Mouse (Mus musculus): Measurements from ENCODE around the gene Pask. TPM values are rescaled to one million over a fixed set of nuclear protein-coding genes. Genes with fewer than 3 reads are reported as not detected.
"Not testable (repeated sequence)": the region's sequence is repeated elsewhere in the genome, so short reads cannot be mapped to it uniquely, and the experiment has no call there.

Gene Pask
- 1 to 10 TPM; 2.7 to 3.6 TPM for total RNA-seq (2021)
- long read RNA-seq, experiment 1, result 0 reads
- long read RNA-seq, experiment 2, partial matches to known transcripts, result 1 of 2 reads
- long read RNA-seq, experiment 2, other reads (novel, unspliced or antisense), result 1 of 2 reads

- DNase-seq (ENCODE audit: low spot score in 2 of 2), result peak; percentile 90 to 91
Observed at GRCm38 (mm10) chr1:93342648-93343503, at the start of gene Pask, which contains the start of gene Ppp1r7. TSS of gene Pask (minus strand) at chr1:93343482. TSS of gene Ppp1r7 (plus strand) at chr1:93342854.

DNA sequence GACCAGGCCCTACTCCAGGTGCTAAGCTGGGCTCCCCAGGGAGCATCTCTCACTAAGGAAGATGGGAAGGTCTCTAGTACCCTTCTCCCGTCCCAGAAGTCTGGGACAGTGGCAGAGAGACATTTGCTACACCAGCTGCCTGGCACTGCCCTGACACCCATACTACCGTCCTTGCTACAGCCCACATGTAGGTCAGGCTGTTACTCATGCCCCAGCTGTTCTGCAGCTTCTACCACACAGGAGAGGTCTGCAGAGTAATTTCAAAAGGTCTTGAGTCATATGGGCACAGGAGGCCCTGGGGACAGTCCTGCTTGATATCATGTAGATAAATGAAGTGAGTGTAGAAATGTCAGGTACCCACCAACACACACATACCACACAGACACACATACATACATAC lies 45.6 kb upstream of the Pask start:
- DNase-seq (ENCODE audit: low spot score in 2 of 2), result no peak

DNA sequence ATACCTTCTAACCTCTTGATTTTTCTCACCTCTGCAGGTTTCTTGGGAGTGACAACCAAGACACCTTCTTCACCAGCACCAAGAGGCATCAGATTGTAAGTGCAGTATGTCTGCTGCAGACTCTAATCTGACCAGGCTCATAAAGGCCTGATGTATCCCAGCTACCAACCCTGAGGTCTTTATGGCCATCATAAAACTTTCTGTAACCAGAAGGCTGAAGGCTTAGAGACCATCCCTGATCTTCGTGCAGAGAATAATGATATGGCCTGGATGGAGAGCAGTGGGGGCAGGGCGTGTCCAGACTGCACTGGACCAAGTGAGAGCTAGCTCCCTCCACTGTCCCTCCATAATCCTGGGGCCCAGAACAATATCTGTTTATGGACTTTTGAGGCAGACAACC lies 43.9 kb upstream of the Pask start:
- no peak for DNase-seq (ENCODE audit: low spot score in 2 of 2)

GRCm38 (mm10) chr1:93379117-93379516 lies 35.8 kb upstream of the Pask start:
- DNase-seq (ENCODE audit: low spot score in 2 of 2), result no peak

- no peak for DNase-seq (ENCODE audit: low spot score in 2 of 2)
Observed at GRCm38 (mm10) chr1:93377307-93377706, 34.0 kb upstream of the Pask start.

DNA sequence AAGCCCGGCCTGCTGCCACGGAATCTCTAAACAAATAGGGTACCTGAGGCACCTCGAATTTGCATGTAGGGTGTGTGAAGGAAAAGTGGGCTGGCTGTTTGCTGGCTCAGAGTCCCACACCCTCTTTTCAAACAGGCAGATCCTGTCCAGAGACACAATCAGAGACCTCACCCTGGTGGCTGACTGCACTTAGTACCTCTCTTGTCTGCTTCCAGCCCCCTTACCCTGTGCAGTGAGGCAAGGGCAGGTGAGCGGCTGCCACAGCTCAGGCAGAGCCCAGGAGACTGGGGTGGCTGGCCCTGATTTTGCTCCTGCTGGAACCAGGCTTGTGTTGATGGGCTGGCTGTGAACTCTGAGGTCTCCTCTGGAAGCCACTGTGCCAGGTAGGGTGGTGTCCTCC lies 30.4 kb upstream of the Pask start, which contains the start of gene Ano7:
Ano7 (plus strand) TSS at position 266 of the 400 bp plus-strand sequence.
- no peak for DNase-seq (ENCODE audit: low spot score in 2 of 2)

- no peak for DNase-seq (ENCODE audit: low spot score in 2 of 2)
Observed at GRCm38 (mm10) chr1:93365641-93366040, 22.4 kb upstream of the Pask start.

DNA sequence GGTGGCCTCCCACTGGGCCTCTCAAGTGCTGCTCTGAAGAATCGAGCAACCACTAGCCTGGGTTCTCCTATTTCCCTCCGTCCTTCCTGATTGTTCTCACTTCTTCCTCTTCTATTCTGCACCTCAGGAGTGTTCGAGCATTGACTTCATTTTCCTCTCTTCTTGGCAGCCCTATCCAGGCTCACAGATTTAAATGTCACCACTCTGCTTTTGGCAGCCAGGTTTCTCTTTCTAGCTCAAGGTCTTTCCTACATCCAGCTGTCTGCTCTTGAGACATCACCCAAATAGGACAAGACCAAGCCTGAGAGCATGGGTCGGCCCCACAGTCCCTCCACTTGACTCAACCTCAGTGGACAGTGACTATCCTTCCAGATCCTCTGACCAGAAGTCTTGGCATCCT lies 19.4 kb upstream of the Pask start:
- DNase-seq (ENCODE audit: low spot score in 2 of 2), result no peak

- no peak for DNase-seq (ENCODE audit: low spot score in 2 of 2)
Observed at GRCm38 (mm10) chr1:93352724-93353123, 9.4 kb upstream of the Pask start.

DNA sequence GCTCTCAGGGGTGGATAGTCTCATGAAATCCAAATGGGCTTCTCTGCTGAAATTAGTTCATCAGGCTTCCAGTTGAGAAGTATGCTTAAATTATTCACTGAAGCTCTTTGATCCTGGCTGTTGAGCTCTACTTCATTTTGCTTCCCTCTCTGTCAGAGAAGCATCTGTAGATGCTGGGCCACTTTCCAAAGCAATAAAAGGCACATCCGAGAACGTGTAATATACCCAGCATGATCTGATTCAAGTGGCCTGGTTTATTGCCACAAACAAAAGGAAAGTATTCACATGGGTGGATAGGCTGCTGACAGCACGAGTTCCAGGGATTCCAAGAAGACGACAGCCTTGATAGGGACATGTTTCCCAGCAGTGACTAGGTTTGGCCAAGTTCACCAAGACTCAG lies 6.4 kb upstream of the Pask start:
- no peak for DNase-seq (ENCODE audit: low spot score in 2 of 2)

- DNase-seq (ENCODE audit: low spot score in 2 of 2), result no peak
Observed at GRCm38 (mm10) chr1:93347176-93347575, 3.9 kb upstream of the Pask start.

DNA sequence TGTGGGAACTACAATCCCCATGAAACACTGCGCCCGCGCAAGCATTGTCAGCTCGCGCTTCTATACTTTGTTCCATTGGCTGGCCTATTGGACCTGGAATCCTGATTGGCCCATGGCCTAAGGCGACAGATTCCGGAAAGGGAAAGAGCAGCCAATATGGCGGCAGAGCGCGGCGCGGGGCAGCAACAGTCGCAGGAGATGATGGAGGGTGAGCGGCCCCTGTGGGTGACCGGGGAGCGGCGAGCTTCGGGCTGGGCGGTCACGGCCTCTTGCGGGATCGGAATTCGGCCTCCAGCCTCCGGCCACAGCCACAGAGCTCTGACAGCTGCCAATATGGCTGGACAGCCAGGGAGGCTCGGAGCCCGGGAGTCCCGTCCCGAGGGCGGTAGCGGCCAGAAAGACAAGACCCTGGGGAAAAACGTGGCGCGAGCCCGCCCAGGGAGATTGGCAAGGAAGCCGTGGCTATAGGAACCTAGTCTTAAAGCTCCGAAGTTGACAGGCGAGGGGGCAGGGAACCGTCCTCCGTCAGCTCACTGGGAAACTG lies 294 bp upstream of the Pask start:
- peak; percentile 84 to 86 for DNase-seq (ENCODE audit: low spot score in 2 of 2)

- DNase-seq (ENCODE audit: low spot score in 2 of 2), result no peak
Observed at GRCm38 (mm10) chr1:93334621-93335020, 8.7 kb downstream of the Pask start.

- no peak for DNase-seq (ENCODE audit: low spot score in 2 of 2)
Observed at GRCm38 (mm10) chr1:93326446-93326845, 16.8 kb downstream of the Pask start.

DNA sequence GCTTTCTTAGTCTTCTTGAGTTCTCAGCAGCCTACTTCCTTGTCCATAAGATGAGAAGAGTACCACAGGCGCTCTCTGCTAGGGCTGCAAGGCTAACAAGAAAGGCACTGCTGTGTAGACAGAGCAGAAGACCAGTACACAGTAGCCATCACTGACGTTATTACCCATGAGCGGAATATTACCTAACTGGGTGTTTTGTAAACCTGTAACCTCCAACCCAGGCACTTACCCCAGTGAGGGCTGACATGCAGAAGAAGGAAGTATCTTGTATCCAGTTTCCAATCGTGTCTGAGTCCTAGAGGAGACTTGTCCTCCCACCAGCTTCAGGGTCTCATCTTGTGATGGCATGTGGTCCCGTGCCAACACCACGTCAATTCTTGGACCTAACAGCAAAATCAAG lies 19.3 kb downstream of the Pask start:
- DNase-seq (ENCODE audit: low spot score in 2 of 2), result no peak

- peak; percentile 71 to 74 for DNase-seq (ENCODE audit: low spot score in 2 of 2)
Observed at GRCm38 (mm10) chr1:93305581-93306337, 37.5 kb downstream of the Pask start, which contains the start of gene Mterf4. TSS of gene Mterf4 (minus strand) at chr1:93305915.

- peak in 1 of 2 experiments; percentile 51 for DNase-seq (ENCODE audit: low spot score in 2 of 2)
Observed at GRCm38 (mm10) chr1:93300578-93300977, 42.7 kb downstream of the Pask start.

DNA sequence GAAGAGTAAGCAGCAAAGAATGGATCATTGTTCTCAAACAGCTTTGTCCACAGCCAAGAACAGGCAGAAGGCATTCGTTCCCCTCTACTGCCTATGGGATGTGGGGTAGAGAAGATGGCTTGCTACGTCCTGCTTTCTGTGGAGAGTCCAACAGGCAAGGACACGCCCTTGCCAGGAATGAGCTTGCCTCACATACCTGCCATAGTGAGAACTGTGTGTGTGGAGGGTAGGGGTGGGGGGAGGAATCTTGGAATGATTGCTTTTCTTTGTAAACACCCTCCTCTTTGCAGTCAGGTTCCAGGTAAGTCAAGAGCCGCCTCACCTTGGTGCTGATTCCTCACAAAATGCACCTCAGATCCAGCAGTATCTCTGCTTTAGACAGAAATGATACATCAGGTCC lies 43.5 kb downstream of the Pask start:
- DNase-seq (ENCODE audit: low spot score in 2 of 2), result no peak

DNA sequence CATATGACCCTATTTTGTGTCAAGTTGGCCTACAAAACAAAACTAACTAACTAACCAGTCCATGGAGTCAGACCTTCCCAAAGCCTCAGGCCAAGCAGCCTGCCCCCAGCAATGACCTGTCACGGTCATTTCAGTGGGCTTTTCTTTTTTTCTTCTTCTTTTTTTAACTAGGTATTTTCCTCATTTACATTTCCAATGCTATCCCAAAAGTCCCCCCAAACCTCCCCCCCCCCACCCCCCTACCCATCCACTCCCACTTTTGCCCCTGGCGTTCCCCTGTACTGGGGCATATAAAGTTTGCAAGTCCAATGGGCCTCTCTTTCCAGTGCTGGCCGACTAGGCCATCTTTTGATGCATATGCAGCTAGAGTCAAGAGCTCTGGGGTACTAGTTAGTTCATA lies 48.8 kb downstream of the Pask start:
- not testable (repeated sequence) for DNase-seq (ENCODE audit: low spot score in 2 of 2)

GRCm38 (mm10) chr1:93292006-93292405 lies 51.3 kb downstream of the Pask start:
- DNase-seq (ENCODE audit: low spot score in 2 of 2), result no peak

DNA sequence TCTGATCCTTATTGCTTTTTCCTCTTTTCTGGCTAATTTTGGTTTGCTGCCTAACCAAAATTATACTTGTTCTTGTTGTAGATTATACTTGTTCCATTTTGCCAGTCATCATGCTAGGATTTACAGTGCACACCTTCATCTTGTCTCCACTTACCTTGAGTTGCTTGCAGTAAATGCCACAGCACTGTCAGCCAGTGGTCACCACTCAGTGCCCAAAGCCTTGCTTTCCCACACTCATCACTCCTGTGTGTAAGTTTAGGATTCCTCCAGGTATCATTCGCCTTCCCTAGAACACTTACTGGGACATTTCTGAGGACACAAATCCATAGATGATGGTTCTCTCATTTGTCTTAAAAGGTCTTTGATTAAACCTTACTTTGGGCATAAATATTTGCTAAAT lies 51.7 kb downstream of the Pask start:
- no peak for DNase-seq (ENCODE audit: low spot score in 2 of 2)

DNA sequence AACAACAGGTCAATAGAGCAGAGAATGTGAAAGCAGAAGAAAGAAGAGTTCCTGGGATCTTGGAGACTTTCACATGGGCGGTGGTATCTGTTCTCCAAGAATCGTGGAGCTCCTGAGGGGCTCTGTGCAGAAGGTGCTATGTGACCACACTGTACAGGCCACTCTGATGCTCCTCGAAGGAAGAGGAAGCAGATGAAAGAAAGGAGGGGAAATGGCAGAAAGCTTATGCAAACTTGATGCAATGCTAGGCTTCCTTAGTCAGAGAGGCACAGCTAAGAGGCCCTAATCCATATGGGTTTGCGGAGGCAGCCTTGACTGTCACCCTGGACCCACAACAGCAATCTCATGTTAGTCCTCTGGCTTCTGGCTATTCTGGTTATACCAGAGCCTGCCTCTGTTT lies 52.3 kb downstream of the Pask start:
- DNase-seq (ENCODE audit: low spot score in 2 of 2), result no peak
